Mouse (Mus musculus) ovary, adult 2 months (tissue): Measurements from ENCODE around the gene Slc36a4. TPM values are rescaled to one million over a fixed set of nuclear protein-coding genes. Genes with fewer than 3 reads are reported as not detected.

ENCODE experiments used
- polyA plus RNA-seq: library from polyadenylated mRNA; depleted of rRNA; stranded (reverse); fragments of >200 nt; gene quantifications from 2 replicates; pipeline ENCODE4 v1.2.3, GENCODE M21; 2012; rRNA removed

Slc36a4 gene
- 4.6 and 6.8 TPM in 2 replicates for polyA plus RNA-seq

GRCm38 (mm10) chr9:15709599-15710381 lies at the start of gene Slc36a4:
Gene Slc36a4, plus strand, starts transcription at chr9:15709738.

Other genes starting within 250 kb of the Slc36a4 start
- 13.7 and 15.5 TPM in 2 replicates for gene Smco4, start 216.3 kb upstream of the Slc36a4 start, polyA plus RNA-seq
- gene Deup1, start 81.8 kb upstream of the Slc36a4 start, polyA plus RNA-seq, result 0.16 and 0.41 TPM in 2 replicates
- not detected in 2 replicates for gene Mtnr1b, start 164.8 kb downstream of the Slc36a4 start, polyA plus RNA-seq